Mouse (Mus musculus) spleen, adult 18-20 months (tissue): ENCODE results near the gene Zfp423.

Source experiments
- DNase-seq, 2 experiments: peaks; one replicate each; pipeline ENCODE4 v3.0.0; 2022; ENCODE audit warnings: mixed read lengths in 2 of 2

Gene Zfp423

GRCm38 (mm10) chr8:87835411-87835821 lies 124.0 kb downstream of the Zfp423 start:
- no peak for DNase-seq

DNA sequence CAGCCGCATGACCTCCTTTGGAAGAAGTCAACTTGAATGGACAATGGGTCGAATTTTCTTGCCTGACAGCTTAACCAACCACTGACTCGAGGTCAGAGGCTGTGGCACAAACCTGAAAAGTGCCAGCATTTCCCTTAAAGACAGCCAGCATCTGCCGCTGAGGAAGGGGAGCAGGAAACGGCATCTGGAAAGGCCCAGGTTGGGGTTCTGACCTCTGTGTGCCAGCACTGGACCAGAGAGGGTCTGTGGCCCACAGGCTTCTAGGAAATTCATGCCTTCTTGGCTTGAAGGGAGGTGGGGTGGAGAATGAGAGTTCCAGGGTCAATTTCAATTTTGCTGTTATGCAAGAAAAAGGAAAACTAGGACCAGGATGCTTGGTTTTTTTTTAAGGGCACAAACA lies 124.7 kb downstream of the Zfp423 start:
- DNase-seq: no peak

DNA sequence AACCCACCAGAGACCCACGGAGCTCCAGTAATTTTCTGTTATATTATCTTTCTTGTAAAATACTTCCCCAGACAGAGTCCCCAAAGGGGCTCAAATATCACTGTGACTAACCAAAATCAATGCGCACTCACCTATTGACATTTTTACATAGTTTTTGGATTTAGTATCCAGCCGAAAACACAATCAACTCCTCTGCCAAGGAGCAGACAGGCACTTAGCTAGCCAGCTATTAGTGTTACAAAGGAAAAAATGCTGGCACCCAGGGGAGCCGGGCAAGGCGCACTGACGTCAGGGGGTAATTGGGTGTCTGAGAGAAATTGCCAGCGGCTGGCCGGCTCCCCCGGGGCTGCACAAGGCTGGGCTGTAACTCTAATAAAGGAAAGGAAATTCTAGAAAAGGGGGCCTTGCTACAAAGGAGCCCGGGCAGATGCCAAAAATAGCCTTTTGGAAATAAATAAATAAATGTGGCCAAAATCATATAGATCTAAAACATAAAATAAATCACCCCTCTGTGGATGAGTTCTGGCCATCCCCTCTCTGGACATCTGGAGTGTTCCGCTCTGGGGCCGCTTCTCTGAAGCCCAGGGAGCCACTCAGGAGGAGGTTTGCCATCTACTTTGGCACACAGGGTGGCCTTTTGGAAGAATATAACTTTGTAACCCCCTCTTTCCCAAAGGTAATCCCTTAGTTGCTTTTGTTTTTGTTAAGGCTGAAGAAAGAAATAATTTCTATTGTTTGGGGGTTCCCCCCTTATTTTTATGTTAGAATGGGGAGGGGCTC lies 125.4 kb downstream of the Zfp423 start:
- DNase-seq: no peak

DNA sequence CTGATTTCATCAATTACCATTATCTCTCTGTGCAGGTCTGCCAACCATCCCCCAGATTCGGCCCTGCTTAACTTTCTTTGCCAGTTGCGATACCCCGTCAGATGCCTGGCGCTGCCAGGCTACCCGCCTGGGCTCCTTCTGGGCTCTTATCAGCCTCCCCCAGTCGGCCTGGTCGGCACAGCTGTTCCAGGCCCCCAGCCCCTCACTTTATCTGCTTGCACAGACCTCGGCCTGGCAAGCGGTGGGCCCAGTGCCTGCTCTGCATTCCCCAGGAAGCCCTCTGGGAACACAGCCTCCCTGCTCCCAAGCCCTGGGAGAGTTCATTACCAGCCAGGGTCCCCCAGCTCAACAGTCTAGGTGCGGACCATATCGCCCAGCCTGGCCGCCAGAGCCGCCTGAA lies 126.1 kb downstream of the Zfp423 start:
- DNase-seq: no peak

- DNase-seq: no peak
These were observed 126.7 kb downstream of the Zfp423 start for GRCm38 (mm10) chr8:87832381-87833325.

DNA sequence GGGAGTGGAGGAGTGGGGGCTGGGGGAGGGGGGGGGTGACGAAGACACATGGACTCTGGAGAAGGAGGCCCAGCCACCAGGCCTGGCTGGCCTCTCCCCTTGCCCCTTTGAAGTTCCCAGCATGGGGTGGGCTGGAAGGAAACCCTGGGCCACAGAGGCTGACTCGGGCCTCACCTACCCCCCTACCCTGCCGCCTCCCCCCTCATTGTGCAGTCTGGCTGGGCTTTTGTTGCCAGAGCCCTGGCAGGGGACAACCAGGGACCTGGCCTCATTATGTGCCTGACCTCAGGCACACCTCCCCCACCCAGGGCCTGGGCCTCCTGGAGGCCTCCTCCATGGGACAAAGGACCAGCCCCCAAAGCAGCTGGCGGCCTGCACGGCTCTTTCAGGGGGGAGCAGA lies 127.8 kb downstream of the Zfp423 start:
- DNase-seq: no peak

GRCm38 (mm10) chr8:87831116-87831515 lies 128.3 kb downstream of the Zfp423 start:
- DNase-seq: no peak

DNA sequence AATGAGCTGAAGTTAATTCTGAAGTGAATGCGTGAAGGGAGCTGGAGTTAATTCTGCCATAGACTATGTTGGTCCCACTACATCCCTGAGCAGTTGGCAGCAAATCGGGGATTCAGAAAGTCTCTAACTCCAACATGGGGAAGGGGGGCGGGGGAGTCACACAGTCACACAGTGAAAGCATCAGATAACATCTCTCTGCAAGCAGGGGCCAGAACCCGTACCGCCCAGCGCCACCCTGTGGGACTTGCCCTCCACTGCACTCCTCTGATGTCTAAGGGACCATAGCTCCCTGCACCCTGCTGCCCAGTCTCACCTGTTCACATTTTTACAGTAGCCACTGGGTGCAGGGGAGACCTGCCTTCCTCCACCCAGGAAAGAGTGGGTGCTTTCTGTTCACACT lies 129.2 kb downstream of the Zfp423 start:
- no peak for DNase-seq

GRCm38 (mm10) chr8:87826013-87826660 lies 133.3 kb downstream of the Zfp423 start:
- no peak for DNase-seq

DNA sequence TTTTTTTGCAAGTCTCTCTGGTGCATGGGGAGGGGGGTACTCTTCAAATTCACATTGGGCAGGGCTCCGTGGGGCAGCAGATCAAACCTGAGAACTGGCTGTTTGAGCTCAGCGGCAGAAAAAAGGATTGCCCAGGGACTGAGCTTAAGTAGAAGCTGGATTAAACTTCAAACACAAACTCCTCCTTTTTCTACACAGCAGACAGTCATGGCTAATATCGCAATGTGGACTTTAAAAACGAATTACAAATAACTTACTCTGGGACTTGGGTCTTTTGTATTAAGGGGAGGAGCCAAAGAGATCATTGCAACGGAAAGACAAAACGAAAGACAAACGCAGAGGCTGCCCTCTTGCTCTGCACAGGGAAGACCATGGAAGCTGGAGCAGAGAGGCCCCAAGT lies 136.2 kb downstream of the Zfp423 start:
- no peak for DNase-seq

- DNase-seq: no peak
These were observed 136.7 kb downstream of the Zfp423 start for GRCm38 (mm10) chr8:87822690-87823089.

- no peak for DNase-seq
These were observed 137.2 kb downstream of the Zfp423 start for GRCm38 (mm10) chr8:87822175-87822574.

GRCm38 (mm10) chr8:87821655-87822054 lies 137.7 kb downstream of the Zfp423 start:
- DNase-seq: no peak

GRCm38 (mm10) chr8:87819263-87819662 lies 140.1 kb downstream of the Zfp423 start:
- no peak for DNase-seq

GRCm38 (mm10) chr8:87818506-87818905 lies 140.9 kb downstream of the Zfp423 start:
- no peak for DNase-seq

GRCm38 (mm10) chr8:87816141-87816540 lies 143.3 kb downstream of the Zfp423 start:
- no peak for DNase-seq

GRCm38 (mm10) chr8:87812661-87813060 lies 146.7 kb downstream of the Zfp423 start:
- no peak for DNase-seq

DNA sequence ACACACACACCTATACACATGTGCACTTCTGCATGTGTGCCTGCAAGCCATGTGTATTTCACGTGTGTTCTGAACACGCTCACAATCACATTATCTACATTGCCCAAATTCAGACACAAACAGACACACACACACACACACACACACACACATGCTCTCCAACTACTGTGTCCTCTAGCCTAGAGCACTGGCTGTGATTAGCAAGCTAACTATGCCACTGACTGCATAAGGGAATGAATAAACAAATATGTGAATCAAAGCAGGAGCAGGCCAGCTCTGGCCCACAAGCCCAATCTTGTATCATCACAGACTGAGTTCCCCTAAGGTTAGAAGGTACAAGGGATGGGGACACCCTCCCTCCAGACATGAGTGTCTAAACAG lies 147.3 kb downstream of the Zfp423 start:
- DNase-seq: no peak

GRCm38 (mm10) chr8:87811399-87812068 lies 147.9 kb downstream of the Zfp423 start:
- DNase-seq: no peak

DNA sequence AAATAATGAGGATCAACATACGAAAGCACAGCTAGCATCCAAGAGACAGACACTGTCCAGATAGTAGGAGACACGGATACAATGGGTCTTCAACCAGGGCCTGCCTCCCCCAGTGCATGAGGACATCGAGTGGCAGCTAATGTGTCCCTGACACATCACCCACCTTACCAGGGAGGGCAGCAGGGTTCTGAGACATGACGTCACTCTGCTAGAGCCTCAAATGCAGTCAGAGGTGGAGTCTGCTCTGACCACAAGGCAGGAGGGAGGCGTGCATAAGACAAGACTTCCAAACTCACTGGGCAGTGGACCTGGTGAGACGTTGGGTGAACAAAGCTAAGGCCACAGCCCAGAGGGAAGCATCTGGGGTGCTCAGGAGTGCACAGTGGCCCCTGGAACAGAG lies 148.6 kb downstream of the Zfp423 start:
- DNase-seq: no peak

DNA sequence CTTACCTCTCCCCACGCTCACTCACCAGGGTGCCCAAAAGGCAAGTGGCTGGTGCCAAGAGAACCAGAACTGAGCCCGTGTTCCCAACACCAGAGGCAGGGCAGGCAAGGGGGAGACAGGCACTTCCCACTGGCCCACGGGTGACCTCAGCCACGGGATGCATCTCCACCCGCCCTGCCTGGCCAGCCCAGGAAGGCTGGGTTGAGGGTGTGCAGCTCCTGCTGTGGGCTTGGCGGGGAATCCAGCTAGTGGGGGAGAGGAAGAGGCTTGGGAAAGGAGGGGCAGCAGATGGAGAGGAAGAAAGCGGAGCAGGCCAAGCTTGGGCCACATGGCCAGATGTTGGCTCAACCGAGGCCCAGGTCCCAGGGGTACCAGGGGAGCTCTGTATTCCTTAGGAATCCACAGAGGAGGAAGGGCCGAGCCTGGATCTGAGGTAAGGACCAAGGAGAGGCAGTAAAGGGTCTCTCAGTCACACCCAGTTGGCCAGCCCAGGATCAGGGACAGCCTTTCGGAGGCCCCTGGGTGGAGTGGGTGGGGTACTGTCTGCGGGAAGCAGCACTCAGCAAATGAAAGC lies 155.0 kb downstream of the Zfp423 start:
- no peak for DNase-seq

- DNase-seq: no peak
These were observed 156.0 kb downstream of the Zfp423 start for GRCm38 (mm10) chr8:87803437-87803836.
